Mouse (Mus musculus): Measurements from ENCODE around the gene Sorbs1.

Sorbs1 gene

DNA sequence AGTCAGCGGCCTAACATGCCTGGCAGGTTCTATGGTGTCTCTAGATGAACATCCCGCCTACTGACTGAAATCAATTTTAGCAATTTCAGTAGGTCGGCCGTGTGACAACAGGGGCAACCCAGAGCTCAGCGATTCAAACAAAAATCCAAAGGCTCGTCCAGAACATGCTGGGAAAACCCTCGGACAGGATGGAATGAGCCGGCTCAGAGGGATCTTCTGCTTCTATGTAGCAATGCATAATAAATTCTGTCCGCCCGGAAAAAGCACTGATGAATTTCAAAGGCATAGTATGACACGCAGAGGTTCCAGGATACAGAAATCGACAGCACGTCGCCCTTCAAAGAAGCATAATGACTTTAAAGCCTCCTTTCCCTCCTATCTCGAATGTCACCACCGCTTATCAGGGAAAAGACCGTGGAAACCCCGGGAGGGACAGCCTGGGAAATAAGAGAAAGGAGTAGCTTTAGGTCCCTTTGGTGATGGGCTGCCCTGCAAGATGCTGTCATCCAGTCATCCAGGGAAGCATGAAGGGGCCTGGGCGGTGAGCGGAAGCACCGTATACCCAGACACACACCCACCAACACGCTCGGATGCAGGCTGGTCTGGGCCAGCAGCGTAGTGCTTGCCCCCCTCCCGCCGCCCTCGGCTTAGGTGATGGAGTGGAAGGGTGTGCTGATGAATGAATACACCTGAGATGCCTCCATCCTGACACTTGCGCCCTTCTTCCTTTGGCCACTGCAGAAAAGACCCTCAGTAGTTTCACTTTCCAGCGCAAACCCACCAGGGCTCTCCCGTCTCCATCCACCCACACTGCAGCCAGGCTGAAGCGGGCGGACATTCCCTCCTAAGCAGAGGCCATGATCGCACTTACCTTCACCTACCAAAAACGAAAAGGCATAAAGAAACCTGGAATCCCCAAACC is 818 bp downstream of the Sorbs1 start:
- DNase-seq (ENCODE audit: low spot score) = no peak

DNA sequence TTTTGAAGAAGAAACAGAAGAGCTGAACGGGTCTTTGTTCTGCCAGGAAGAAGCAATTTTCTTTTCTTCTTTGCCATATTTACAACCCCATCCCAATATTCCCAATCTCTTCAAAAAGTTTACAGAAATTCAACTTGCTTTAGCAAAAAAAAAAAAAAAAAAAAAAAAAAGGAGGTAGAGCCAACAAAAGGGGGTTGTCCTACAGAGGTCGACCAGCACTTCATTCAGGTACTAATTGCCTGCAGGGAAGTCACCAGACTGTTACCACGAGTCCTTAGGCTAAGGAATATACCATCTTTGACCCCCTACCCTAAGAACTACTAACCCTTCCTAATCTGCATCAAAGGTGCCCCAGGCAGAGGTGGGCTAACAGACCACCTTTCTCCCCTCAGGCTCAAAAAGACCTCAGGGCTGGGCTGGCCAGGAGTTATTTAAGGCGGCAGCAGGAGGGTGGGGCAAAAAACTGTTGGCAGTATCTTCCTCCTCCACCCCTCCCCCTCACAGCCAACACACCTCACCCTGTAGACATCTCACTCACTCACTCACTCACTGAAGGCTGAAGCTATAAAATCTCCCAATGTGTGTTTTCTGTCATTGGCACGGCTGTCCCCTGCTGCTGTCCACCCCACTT is 1.8 kb downstream of the Sorbs1 start:
- no peak for DNase-seq (ENCODE audit: low spot score)

DNA sequence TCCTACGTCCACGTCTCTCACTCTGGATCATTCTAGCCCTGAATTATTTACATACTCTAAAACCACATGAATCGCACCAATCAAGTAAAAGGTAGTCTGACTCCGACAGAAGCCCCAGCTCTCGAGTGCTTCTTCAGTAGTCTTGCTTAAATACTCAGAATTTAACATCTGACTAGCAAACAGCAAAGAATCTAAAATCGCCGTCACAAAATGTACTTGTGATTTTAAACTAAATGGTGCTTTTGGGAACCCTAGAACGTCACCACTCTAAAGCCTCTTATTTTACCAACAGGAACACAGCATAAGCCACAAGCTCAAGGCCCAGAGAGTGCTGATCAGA is 2.5 kb downstream of the Sorbs1 start:
- DNase-seq (ENCODE audit: low spot score) = no peak

DNA sequence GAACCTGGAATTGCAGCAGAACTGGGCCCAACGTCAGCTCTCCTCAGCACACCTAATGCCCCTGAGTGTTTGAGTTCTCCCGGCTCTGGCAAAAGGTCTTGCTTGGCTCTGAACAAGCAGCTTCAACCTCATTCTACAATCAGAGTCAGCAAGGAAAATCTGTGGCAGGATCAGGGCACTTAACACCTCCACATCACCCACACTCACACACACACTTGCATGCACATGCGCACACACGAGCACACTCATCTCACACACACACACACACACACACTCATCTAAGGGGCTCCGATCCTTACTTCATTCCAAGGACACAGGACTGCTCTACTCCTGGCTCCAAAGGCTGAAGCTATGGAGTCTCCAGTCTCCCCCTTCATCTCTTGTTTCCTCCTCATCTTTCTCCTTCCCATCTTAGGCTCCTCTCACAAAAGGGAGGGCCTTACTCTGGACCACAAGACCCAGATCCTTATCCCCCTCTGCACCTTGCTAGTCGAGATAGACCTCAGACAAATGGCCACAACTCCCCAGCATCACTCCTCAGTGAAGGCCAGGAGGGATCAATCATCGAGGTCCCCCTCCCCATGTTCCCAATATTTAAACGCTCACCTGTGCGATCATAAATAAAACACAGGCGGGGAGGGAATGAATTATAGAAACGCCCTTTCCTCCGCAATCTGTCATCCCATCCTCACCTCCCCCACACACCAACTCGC is 3.0 kb downstream of the Sorbs1 start:
- DNase-seq (ENCODE audit: low spot score) = no peak

DNA sequence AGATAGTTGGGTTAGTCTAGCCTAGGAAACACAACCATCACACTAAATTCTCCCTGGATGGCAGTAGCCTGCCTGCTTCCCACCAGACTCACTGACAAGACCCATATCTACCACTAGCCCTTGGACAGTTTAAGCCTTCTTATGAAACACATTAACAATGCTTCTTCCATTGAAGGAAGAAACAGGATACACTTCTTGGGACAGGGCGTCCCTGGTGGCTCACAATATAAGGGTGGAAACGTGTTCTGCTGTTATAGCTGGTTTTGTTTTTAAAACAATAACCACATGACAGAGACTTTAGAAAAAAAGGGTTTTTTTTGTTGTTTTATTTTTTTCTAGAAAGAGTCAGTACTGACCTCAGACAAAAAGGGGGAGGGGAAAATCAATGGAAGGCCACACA is 4.3 kb downstream of the Sorbs1 start:
- no peak for DNase-seq (ENCODE audit: low spot score)

DNA sequence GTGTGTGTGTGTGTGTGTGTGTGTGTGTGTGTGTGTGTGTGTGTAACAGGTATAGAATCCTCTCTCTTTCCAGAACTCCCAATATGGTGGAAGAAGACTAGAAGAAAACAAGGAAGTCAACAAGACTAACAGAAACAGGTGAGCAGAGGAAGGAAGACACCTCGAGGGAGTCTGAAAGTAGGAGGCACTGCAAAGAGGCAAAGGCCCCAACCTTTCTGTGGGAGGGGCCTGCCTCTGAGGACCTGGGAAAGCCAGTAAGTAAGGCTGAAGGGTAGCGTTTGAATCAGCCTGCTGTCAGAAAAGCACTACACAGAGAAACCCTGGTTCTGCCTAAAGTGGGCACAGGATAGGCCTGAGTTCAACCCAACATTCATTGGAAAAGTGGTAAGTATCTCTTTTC is 4.7 kb downstream of the Sorbs1 start:
- DNase-seq (ENCODE audit: low spot score) = no peak

DNA sequence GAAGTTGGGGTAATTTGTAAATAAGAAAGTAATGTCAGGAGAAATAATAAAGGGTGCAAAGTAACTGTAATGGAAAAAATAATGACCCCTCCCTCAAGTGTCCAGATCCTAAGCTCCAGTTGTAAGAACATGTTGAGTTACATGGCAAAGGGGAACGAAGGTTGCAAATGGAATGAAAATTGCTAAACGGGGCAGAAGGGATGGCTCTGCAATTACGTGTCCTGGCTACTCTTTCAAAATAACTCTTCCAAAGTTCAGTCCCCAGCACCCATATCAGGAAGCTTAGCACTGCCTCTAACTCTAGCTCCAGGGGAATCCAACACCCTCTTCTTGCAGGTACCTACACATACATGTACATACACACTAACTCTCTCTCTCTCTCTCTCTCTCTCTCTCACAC is 6.6 kb downstream of the Sorbs1 start:
- no peak for DNase-seq (ENCODE audit: low spot score)

DNA sequence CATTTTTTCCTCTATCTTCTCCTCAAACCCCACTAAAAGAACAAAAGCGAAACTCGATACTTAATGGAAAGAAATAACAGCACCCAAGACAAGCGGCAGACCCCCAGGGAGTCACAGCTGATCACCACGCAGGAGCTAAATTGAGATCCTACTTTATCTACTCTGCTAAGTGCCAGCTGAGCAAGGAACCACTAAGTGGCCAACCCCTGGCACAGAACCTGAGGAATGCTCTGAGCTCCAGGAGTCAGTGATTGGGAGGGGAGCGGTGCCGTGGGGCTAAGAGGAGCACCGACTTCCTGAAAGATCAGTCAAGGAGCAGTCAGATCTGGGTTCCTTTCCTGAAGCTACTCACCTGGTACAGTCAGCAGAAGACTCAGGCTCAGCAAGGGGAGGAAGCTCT is 9.2 kb downstream of the Sorbs1 start:
- DNase-seq (ENCODE audit: low spot score) = no peak

DNA sequence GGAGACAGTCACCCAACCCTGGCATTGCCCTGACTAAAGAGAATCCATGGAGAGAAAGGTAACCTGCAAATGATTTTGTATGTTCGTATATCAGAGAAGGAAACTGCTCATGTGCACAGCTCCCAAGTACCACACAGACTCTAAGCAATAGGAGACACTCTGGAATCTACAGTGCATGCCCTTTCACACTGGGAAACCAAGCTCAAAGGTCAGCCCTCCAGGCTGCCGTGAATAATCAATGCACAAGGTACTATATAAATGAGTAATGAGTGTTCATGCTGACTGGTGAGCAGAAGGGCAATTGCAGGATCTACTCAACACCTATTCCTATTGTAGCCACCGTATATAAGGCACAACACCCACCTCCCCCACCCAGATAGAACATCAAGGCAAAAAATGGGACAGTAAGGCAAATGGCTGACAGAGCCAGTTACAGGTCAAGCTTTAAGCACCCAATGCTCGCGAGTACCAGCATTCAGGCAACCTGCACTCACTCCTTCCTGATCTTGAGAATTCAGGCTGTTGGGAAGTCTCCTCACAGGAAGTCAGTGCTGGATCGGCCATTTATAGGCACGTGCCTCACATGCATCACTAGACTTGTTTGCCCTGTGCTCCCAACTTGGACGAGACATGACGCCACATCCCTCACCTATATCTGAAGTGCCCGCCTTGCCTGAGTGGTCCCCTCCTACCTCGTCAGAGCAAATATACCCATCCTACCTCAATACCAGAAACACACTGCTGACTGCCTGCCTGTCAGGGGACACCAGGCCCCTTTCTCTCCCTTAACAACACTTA is 13.4 kb downstream of the Sorbs1 start:
- no peak for DNase-seq (ENCODE audit: low spot score)

DNA sequence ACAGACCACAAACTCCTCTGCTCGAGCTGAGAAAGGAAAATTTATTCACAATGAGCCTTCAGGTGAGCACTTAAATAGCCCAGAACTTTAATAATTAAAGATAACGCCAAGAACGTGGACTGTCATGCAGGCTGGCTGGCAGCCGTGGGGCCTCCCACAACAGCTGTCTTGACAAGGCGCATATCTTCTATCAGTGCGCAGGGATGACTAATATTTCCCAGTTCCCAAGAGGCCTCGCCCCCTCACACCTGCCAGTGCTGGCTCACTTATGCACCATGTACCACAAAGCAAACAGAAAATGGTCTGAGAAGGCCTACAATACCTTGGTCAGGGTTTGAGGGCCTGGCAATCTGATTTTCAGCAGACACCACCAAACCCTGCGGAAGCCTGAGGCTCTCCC is 14.4 kb downstream of the Sorbs1 start:
- DNase-seq (ENCODE audit: low spot score) = no peak

DNA sequence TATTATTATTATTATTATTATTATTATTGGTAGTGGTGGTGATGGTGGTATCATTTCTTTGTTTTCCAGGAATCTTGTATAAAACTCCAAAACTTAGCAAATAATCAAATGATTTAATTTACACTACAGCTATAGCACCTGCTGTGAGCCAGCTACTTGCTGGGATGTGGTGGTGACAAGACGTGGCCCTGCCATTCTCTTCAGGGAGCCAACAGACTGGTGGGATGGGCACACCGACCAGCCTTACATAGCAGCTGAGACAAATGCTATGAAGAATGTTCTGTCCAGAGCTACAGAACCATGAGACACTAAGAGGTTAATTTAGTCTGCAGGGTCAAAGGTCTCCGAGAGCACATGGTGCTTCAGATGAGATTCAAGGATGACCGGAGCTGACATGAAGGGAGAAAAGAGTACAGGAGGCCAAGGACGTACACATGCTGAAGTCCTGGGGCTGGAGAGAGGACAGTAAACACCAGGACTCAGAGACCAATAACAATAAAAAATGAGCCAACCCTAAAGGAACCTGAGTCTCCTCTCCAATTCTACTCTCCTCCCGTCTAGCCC is 15.3 kb downstream of the Sorbs1 start:
- no peak for DNase-seq (ENCODE audit: low spot score)

DNA sequence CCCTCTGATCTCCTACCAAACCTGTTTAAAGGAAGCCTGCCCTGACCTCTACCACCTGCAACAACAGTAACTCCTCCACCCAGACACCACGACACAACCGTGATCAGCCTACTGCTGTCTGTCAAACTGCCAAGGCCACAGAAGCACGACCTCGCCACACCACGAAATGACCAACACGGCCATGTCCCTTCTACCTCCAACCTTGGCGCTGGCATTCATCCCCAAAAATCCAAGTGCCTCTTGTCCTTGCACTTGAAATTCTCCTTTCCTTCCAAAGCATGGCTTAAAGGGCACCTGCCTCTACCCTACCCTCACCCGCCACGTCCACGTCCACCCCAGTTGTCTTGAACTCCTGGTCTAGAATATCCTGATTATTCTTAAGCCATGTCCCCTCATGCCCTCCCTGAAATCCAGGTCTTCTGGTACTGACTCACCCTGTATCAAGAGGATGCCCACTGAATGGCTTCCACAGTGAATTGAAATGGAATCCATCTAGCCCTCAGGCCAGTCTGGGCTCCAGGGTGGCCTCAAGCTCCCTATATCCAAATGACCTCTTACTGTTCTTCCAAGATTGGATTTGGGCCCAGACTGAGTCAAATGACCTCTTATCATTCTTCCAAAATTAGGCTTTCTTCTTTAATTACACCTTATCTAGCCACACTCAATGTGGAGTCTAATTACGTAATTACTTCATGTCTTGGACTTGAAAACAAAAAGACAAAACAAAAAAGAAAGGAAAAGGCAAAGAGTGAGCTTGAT is 16.9 kb downstream of the Sorbs1 start:
- no peak for DNase-seq (ENCODE audit: low spot score)

DNA sequence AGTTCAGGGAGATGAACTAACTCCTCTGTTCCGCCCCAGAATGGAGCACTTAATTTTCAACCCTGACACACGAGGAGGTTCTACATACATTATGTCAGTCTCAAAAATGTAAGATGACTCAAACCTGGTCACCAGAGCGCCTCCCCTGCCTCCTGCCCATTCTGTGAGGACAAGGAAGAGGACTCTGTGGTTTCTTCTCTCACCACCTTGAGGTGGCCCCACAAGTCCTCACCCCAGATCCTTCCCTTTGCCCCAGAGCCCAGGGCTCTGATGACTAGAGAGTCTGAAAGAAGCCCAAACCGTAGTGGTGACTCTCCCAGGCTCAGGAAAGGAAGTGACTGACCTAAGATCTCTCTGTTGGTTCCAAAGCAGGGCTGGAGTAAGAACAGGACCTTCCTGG is 17.5 kb downstream of the Sorbs1 start:
- no peak for DNase-seq (ENCODE audit: low spot score)

DNA sequence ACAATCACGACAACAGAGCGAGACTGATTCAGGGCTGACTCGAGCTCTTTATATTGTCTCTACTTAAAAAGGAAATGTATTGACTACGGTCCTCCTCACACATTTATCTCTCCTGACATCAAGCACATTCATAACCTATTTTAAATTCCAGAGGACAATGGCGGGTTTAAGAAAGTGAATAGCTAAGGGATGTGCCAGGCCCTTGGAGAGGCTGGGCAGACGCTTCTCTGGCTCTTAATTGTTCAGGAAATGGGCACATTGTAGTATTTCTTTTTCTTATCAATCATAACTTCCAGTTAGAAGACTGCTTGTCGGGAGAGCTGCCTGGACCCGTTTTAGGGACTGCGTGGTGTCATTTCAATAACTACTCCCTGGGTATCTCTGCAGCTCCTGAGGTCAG is 20.7 kb downstream of the Sorbs1 start:
- no peak for DNase-seq (ENCODE audit: low spot score)

DNA sequence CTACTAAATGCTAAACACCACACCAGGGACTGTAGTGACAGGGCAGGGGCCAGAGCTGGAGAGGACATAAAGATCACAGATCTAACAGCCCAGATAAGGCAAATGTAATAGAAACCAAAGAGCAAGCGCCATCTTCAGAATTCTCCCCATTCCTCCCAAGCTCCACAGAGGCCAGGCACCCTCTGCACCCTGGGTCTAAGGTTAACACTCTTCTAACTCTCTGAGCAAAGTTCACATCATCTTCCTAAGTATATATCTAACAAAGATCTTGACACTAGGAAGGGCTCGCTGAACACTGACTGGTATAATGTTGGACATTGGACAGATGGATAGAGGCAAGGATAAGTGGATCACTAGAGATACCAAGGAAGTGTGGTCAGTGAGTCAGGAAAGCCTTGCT is 22.1 kb downstream of the Sorbs1 start:
- DNase-seq (ENCODE audit: low spot score) = no peak

DNA sequence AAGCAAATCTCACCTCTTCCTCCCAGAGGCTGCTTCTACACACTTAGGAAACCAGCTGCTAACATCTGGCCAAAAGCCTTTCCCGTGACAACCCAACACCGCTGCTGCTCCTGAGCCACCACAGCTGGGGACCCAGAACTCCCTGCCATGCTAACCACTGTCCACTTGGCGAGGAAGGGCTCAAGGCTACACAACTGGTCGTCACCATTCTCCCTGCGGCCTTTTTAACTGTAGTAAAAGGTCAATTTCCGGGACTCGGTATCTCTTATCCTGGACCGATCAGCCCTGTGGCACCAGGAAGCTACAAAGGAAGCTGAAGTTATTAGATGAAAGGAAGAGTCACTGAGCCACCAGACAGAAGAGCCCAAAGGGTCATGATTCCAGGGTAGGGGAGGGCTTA is 22.8 kb downstream of the Sorbs1 start:
- no peak for DNase-seq (ENCODE audit: low spot score)

DNA sequence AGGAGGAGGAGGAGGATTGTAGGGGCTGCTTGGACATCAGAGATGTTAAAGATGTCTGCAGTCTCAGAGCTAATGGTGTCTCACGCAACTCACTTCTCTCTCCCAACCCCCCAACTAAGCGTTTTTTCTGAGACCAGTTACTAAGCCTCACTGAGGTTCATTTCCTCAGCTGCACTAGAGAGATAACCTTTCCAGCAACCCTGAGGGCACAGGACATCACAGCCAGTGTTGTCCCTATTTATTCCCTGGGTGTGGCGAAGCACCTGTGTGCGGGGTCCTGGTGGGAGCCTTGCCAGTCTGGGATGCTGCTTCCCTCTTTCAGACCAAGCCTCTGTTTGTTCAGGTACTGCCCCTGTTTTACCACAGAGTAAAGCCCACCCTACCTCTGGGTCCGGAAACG is 23.9 kb downstream of the Sorbs1 start:
- DNase-seq (ENCODE audit: low spot score) = no peak

DNA sequence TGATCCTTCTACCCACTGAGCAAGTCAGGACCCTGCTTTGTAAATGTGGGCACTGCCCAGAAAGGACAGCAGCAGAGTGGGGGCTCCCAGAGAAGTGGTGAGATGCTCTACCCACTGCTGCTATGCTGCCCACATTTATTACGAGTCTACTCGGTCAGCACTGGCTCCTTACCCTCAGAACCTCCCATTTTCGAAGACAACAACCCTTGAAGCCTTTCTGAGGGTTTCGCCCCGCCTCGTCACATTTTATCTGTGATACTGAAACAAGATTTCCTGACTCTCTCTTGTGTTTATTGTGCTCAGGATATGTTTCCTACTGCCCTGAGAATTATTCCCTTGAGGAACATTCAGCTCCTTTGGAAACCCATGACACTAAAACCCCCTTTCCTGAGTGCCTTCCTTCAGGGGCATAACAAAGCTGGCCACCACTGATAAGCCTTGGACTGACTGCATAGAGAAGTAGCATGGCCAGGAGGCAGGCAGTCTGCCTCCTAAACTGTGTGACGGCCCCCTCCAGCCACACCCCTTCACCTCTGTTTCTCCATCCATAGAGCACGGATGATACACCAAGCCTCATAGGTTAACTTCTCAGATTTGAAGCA is 24.6 kb downstream of the Sorbs1 start:
- no peak for DNase-seq (ENCODE audit: low spot score)

DNA sequence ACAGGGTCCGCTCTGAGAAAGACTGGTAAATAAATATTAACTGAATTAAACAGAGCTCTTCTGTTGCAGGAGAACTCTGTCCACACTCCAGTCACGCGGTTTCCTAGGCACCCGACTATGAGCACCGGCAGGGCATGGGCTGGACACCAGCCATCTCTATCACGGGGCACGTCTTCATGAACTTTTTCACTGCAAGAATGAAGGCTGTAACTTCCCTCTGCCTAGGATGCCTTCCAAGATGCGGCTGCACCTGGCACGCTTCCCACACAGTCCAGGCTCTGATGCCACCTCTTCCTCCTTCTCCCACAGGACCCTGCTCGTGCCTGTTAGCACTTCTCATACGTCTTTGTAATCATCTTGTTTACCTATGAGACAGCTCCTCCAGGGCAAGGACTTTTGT is 26.0 kb downstream of the Sorbs1 start:
- no peak for DNase-seq (ENCODE audit: low spot score)

DNA sequence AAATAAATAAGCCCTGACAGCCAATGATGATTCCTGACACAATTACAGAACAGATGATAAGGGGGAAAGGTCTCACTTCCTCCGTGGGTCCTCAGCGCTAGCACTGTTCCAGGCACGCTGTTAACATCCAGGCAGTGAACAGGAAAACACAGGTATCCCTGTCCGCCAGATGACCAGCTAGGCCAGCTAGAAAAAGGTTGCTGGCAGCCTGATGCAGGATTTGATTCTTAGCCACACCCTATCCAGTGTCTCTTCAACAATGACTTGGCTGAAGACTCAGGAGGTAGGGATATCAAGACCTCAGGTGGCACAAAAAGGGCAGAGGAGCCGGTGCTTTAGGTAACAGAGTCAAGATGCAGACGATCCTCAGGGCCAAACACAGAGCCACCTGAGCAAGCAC is 32.5 kb downstream of the Sorbs1 start:
- DNase-seq (ENCODE audit: low spot score) = no peak

DNA sequence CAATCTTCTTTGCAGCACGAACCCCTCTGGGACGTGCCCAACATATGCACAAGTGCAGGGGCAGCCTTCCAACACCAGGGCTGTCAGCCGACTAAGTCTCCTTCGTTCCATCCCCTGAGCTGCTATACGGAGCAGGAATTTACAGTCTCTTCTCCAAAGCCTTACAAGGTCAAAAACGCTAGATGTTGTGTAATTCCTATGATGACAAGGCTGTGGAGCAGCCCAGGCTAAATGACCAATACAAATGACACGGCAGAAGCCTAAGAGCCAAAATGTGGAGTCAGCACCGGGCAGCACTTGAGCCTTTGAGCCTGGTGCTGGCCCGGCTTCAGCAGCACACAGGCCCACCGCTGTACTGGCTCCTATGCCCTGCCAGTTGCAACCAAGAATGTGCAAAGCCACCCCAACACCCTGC is 35.4 kb downstream of the Sorbs1 start:
- no peak for DNase-seq (ENCODE audit: low spot score)
